Mouse (Mus musculus) heart, adult 2 months (tissue): ENCODE data around the gene Neurl1a.

ENCODE experiments used
- CTCF ChIP-seq: fragments of 200-600 bp; IDR thresholded peaks from 2 replicates; pipeline ENCODE4 v1.8.1; 2022; ENCODE audit warnings: antibody characterized with exemption, mild to moderate bottlenecking, moderate library complexity
- EP300 ChIP-seq: fragments of 200-500 bp; IDR thresholded peaks from 2 replicates; pipeline ENCODE4 v1.6.1; 2011; ENCODE audit warnings: low read depth, low read length, control low read depth; ENCODE audit not compliant: insufficient read depth
- POLR2A ChIP-seq: fragments of 200-500 bp; IDR thresholded peaks from 2 replicates; pipeline ENCODE4 v1.6.1; 2011; ENCODE audit warnings: mild to moderate bottlenecking, low read depth, low read length, control low read depth; ENCODE audit not compliant: insufficient read depth

DNA sequence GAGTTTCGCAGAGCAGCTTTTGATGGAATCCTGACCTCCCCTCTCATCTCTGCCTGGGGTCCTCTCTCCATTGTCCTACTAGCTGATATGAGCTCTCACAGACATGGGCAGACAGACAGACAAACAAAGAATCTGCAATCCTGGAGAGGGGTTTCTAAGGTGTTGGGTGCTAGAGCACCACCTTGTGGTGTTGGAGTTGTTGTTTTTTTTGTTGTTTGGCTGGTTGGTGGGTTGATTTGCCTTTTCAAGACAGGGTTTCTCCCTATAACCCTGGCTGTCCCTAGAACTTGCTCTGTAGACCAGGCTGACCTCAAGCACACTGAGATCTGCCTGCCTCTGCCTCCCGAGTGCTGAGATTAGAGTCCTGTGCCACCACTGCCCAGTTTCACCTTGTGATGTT is 3.1 kb upstream of the Neurl1a start:
- TF ChIP-seq CTCF (peak; percentile 18; the same call in 1 of the 2 replicates), EP300 (no peak), POLR2A (no peak)
